Mouse (Mus musculus): Measurements from ENCODE around the gene Prss56.

- no peak for TF ChIP-seq POLR2A (IDR thresholded peaks at IDR 0.05; ENCODE audit: low read depth, low read length)
- no peak for TF ChIP-seq CTCF (IDR thresholded peaks at IDR 0.05; ENCODE audit: borderline replicate concordance, insufficient read depth, low read length)
Measured at GRCm38 (mm10) chr1:87204465-87204864, 21.4 kb downstream of the Prss56 start, which contains the start of gene Chrng.

Measured in embryonic fibroblast, embryonic 13.5 days (primary cell).